Mouse (Mus musculus) forebrain, embryonic 13.5 days (tissue): ENCODE results near the gene Ubac2. TPM values are rescaled to one million over a fixed set of nuclear protein-coding genes. Genes with fewer than 3 reads are reported as not detected.
"Not testable (repeated sequence)": the region's sequence is repeated elsewhere in the genome, so short reads cannot be mapped to it uniquely, and the experiment has no call there.

ENCODE experiments used
- ATAC-seq: fragments of 200-750 bp; cut with Nextera tagmentation; 2 replicates; pipeline ENCODE4 v1.8.0; 2017
- H3K27ac ChIP-seq: fragments of 300-500 bp; sonication (generic); 2 replicates; pipeline ENCODE4 v1.5.1; 2015; ENCODE audit warnings: inconsistent platforms, mild to moderate bottlenecking, moderate library complexity
- H3K27me3 ChIP-seq: fragments of 300-500 bp; sonication (generic); 2 replicates; pipeline ENCODE4 v1.6.1; 2015; ENCODE audit warnings: mild to moderate bottlenecking, inconsistent platforms
- H3K36me3 ChIP-seq: fragments of 300-500 bp; sonication (generic); 2 replicates; pipeline ENCODE4 v1.6.1; 2015; ENCODE audit warnings: mild to moderate bottlenecking, inconsistent platforms; ENCODE audit not compliant: poor library complexity, severe bottlenecking
- H3K4me1 ChIP-seq: fragments of 300-500 bp; sonication (generic); 2 replicates; pipeline ENCODE4 v1.6.1; 2015; ENCODE audit warnings: inconsistent platforms
- H3K4me2 ChIP-seq: fragments of 300-500 bp; sonication (generic); 2 replicates; pipeline ENCODE4 v1.6.1; 2015; ENCODE audit warnings: inconsistent platforms, mild to moderate bottlenecking, moderate library complexity
- H3K4me3 ChIP-seq: fragments of 300-500 bp; sonication (generic); 2 replicates; pipeline ENCODE4 v1.5.1; 2015; ENCODE audit warnings: mild to moderate bottlenecking, inconsistent platforms
- H3K9ac ChIP-seq: fragments of 300-500 bp; sonication (generic); 2 replicates; pipeline ENCODE4 v1.6.1; 2015; ENCODE audit warnings: mild to moderate bottlenecking, inconsistent platforms
- H3K9me3 ChIP-seq: fragments of 300-500 bp; sonication (generic); replicated peaks from 2 replicates; pipeline ENCODE4 v1.6.1; 2016; ENCODE audit warnings: inconsistent platforms
- WGBS: fragments of 180-500 bp; shearing (Covaris S2); methylation state at CpG from one replicate; pipeline ENCODE4 v1.1.7; 2015; 5-methylcytosine and 5-hydroxymethylcytosine counted together
- polyA plus RNA-seq: library from polyadenylated mRNA; unstranded; fragments of >200 nt; fragmentation: Nextera tagmentation; extraction: Ambion mirVana; gene quantifications from 2 replicates; pipeline ENCODE4 v1.2.1, GENCODE M21; 2015

The Ubac2 gene
- polyA plus RNA-seq: 56.4 and 63.6 TPM in 2 replicates

DNA sequence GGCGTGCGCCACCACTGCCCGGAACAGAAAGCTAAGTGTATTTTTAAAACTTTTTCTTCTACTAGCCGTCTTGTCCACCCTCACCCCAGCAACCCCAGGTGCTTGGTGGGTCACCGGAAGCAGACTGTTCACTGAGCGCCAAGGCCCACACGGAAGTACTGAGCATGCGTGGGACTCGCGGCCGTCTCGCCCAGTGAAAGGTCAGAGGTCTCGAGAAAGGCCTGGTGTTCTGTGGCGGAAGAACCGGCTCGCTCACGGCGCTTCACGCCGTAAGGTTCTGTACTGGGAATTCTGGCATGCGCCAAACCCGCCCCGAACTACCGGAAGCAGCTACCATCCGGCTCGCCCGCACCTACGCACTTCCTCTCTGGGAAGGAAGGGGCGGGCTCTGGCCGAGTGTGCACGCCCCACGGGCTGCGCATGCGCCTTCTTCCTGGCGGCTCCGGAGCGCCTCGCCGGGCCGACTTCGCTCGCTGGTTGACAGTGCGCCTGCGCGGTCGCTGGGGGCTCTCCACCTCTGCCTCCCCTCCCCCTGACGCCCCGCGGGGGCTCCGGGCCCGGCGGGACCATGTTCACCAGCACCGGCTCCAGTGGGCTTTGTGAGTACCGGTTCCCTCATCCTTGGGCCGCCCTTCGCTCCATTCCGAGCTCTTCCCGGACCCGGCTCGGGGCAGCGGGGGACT lies at the start of gene Ubac2:
TSS of gene Ubac2 (plus strand) at position 445 of the 683 bp plus-strand sequence.
- Histone ChIP-seq H3K4me2 (peak within 1 kb of the TSS; percentile 84), H3K27me3 (no peaks in the 10 kb centered on the region), H3K9me3 (no peaks in the 10 kb centered on the region), H3K36me3 (no peaks in the 10 kb centered on the region), H3K4me1 (peaks cover 26% of the 10 kb centered on the region), H3K9ac (peak within 1 kb of the TSS; percentile 84), H3K4me3 (peak within 1 kb of the TSS; percentile 71), H3K27ac (peak within 1 kb of the TSS; percentile 92)
- ATAC-seq: peak; percentile 99
- WGBS: under 1% methylated on average over 59 of the region's 61 CpGs

DNA sequence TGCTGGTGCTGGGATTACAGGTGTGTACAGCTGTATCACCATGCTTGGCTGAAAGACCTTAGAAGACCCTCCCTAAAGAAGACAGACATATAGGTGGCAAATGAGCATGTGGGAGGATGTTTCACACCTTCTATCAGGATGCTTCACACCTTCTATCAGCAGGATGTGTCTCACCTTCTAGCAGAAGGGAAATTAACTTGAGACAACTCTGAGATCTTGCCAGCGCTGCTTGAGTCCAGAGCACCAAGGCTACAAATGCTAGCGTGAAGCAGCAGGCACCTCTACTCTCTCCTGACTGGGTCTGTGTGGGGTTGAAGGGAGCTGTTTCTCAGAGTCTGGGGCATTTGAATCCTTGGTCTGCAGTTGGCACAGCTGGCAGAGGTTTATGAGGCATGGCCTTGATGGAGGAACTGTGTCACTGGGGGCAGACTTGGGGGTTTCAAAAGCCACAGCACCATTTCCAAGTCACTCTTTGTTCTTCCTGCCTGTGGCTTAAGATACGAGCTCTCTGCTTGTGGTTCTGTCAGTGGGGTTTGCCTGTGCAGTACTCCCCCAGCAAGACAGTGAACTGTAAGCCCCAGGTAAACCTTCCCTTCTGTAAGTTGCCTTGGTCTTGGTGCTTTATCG lies 48.5 kb upstream of the Ubac2 start:
- ATAC-seq: no peak
- Histone ChIP-seq H3K27ac (no peak overlapping the region), H3K9me3 (no peaks in the 10 kb centered on the region), H3K4me3 (no peak overlapping the region), H3K4me2 (no peak overlapping the region), H3K9ac (no peak overlapping the region), H3K36me3 (no peaks in the 10 kb centered on the region), H3K27me3 (no peaks in the 10 kb centered on the region), H3K4me1 (no peaks in the 10 kb centered on the region)
- 89% methylated on average over 4 of the region's 4 CpGs for WGBS

DNA sequence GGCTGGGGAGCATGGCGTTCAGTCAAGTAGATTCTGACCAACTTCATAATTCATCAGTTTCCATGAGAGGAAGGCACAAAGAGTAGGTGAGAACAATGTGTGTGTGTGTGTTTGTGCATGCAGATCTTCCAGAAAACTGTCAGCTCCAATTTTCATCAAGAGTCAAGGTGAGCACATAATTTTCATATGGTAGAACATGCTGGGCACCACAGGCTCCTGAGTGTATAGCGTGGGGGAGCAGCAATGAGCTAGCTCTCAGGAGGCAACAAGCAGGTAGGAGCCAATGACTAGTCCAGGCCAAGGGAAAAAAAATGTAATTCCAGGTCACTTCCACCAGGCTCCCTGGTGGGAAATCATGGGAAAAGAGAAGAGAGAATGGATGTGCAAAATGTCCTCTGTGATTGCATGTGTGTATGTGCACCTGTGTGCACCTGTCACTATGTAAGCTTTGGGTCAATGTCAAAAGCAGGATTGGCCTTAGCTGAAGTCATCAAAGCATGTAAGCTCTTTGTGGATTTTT lies 45.4 kb upstream of the Ubac2 start:
- H3K4me3 ChIP-seq: no peak overlapping the region
- ATAC-seq: no peak
- H3K9ac ChIP-seq: no peak overlapping the region
- H3K27ac ChIP-seq: no peak overlapping the region
- H3K9me3 ChIP-seq: 0 out of 2 replicates have a peak, but pooled peaks cover 1% of the 10 kb centered on the region
- WGBS: 96% methylated on average over 2 of the region's 2 CpGs
- H3K27me3 ChIP-seq: no peaks in the 10 kb centered on the region
- H3K36me3 ChIP-seq: no peaks in the 10 kb centered on the region
- no peaks in the 10 kb centered on the region for H3K4me1 ChIP-seq
- H3K4me2 ChIP-seq: no peak overlapping the region

DNA sequence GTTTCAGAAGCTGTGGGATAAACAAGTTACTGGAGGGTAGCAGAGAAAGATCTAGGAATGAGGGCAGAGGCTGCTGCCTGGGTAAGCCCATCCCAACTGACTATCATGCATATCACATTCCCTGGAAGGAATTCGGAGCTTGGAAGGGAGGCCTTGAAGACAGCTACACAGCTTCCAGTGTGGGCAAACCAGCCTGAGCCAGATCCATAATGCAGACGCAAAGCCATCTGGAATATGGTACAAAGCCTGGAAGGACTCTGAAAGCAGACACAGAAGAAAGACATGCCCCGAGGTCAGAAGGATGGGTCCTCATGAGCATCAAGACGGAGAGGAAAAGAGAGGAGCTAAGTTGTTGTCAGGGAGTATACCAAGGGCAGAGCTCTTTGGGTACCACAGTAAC lies 40.3 kb upstream of the Ubac2 start:
- Histone ChIP-seq H3K4me2 (no peak overlapping the region), H3K27me3 (no peaks in the 10 kb centered on the region), H3K27ac (no peak overlapping the region), H3K9me3 (peaks cover 13% of the 10 kb centered on the region), H3K4me1 (no peaks in the 10 kb centered on the region), H3K36me3 (no peaks in the 10 kb centered on the region), H3K4me3 (no peak overlapping the region), H3K9ac (no peak overlapping the region)
- no peak for ATAC-seq
- WGBS: 92% methylated on average over 4 of the region's 4 CpGs

DNA sequence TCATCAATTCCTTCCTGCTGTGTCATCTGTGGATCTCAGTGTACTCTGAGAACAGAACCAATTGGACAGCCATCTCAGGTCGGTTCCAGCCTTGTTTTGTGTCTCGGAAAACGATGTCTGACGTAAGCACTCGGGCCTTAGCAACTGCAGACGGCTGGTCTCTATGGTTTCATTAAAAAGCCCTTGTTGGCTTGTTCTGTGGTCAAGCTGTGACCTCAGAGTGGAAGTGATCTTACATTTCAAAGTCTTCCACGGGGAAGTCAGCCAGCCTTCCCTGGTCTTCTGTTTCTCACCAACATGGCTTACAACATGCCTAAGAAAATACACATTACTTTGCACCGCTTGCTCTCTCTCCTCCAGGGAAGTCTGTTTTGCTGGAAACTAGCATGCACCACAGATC lies 38.2 kb upstream of the Ubac2 start:
- H3K9me3 ChIP-seq: peaks cover 13% of the 10 kb centered on the region
- no peaks in the 10 kb centered on the region for H3K4me1 ChIP-seq
- no peak overlapping the region for H3K4me2 ChIP-seq
- no peaks in the 10 kb centered on the region for H3K36me3 ChIP-seq
- no peak overlapping the region for H3K27ac ChIP-seq
- H3K9ac ChIP-seq: no peak overlapping the region
- no peak for ATAC-seq
- H3K27me3 ChIP-seq: no peaks in the 10 kb centered on the region
- WGBS: 91% methylated on average over 8 of the region's 8 CpGs
- no peak overlapping the region for H3K4me3 ChIP-seq

DNA sequence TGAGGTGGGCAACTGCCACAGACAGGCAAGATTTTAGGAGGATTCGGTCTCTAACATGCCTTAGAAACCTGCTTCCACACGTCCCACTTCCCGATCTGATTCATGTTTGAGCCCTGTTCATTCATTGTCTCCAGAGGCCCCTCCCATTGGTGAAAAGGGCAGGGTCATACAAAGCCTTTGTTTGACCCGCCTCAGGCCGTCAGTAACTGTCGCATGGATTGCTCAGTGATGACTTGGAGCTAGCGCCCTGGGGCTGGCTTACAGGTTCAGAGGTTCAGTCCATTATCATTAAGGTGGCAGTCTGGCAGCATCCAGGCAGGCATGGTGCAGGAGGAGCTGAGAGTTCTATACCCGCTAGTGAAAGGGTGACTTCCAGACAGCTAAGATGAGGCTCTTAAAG lies 33.9 kb upstream of the Ubac2 start:
- 56% methylated on average over 8 of the region's 8 CpGs for WGBS
- H3K4me3 ChIP-seq: no peak overlapping the region
- no peaks in the 10 kb centered on the region for H3K27me3 ChIP-seq
- no peak overlapping the region for H3K27ac ChIP-seq
- no peaks in the 10 kb centered on the region for H3K4me1 ChIP-seq
- no peaks in the 10 kb centered on the region for H3K36me3 ChIP-seq
- H3K9ac ChIP-seq: no peak overlapping the region
- no peak for ATAC-seq
- H3K4me2 ChIP-seq: no peak overlapping the region
- no peaks in the 10 kb centered on the region for H3K9me3 ChIP-seq

DNA sequence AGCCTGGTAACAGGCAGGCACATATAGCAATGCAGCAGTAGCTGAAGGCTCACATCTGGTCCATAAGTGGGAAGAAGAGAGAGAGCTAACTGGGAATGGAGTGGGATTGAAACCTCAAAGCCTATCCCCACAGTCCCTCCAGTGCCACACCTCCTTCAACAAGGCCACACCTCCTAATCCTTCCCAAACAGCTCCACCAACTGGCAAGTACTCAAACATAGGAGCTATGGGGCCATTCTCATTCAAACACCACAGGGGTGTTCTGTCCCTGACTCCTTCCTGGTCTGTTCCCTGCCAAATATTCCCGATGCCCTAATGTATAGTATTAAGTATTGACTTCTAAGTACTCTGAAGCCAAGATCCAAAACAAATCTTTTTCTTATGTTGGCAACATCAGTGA lies 27.2 kb upstream of the Ubac2 start:
- Histone ChIP-seq H3K4me1 (no peaks in the 10 kb centered on the region), H3K4me3 (no peak overlapping the region), H3K36me3 (no peaks in the 10 kb centered on the region), H3K9me3 (no peaks in the 10 kb centered on the region), H3K27ac (no peak overlapping the region), H3K9ac (no peak overlapping the region), H3K4me2 (no peak overlapping the region), H3K27me3 (no peaks in the 10 kb centered on the region)
- no peak for ATAC-seq
- 89% methylated on average over 1 of the region's 1 CpGs for WGBS

DNA sequence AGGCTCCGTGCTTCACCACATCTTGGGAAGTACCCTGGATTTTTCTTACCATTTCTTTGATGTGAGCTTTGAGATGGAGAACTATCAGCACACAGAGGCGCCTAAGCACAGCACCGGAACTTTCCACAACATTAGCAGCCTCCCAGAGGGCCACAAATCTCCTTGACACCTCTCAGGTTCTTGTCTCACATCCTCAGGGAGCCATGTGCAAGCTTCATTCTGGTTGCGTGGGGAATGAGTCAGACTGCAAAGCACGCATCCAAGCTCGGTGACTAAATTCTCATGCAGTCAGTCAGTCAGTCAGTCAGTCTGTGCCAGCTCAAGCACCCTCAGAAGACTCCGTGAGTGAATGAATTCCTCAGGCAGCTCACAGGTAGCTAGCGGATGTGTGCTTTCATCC lies 25.9 kb upstream of the Ubac2 start:
- no peak for ATAC-seq
- H3K27ac ChIP-seq: no peak overlapping the region
- no peak overlapping the region for H3K4me3 ChIP-seq
- H3K4me1 ChIP-seq: no peaks in the 10 kb centered on the region
- H3K36me3 ChIP-seq: no peaks in the 10 kb centered on the region
- H3K27me3 ChIP-seq: no peaks in the 10 kb centered on the region
- H3K9me3 ChIP-seq: no peaks in the 10 kb centered on the region
- H3K4me2 ChIP-seq: no peak overlapping the region
- WGBS: 88% methylated on average over 8 of the region's 8 CpGs
- H3K9ac ChIP-seq: no peak overlapping the region

DNA sequence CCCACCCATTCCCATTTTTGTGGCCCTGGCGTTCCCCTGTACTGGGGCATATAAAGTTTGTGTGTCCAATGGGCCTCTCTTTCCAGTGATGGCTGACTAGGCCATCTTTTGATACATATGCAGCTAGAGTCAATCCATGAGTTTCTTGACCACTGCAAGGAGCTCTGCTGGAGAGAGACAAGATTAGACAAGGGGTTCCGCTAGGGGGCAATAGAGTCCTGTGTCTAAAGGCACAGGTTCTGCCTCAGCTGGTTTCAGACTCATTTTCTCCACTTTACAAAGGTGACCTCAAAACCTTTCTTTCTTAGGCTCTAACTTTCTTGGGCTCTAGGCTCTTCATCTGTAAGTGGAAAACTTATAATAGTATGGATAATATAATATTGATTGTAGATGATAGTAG lies 13.3 kb upstream of the Ubac2 start:
- H3K27ac ChIP-seq, H3K9me3 ChIP-seq, H3K4me1 ChIP-seq, H3K9ac ChIP-seq, H3K4me2 ChIP-seq, H3K4me3 ChIP-seq, H3K36me3 ChIP-seq, H3K27me3 ChIP-seq: not testable (repeated sequence)
- 11% methylated on average over 2 of the region's 2 CpGs for WGBS
- 0 out of 2 replicates have a peak, but pooled peaks have one; percentile 51 for ATAC-seq

DNA sequence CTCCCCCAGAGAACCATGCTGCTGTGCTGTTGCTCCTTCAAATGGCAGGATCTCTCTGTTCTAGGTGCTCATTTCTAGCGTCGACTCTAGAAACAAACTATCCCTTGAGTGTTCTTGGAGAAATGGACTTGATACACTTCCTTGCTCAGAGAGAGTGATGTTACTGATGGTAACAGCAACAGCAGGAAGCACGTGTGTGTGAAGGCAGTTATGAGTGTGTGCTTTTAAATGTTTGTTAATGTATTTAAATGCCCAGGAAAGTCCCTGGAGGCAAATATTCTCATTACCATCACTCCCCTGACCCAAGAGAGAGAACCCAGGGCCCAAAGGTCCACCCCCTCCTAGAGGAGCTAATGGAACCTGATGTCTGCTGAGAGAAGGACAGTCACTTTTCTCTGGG lies 11.8 kb upstream of the Ubac2 start:
- Histone ChIP-seq H3K4me3 (no peak overlapping the region), H3K9me3 (no peaks in the 10 kb centered on the region), H3K4me1 (peaks cover 7% of the 10 kb centered on the region), H3K27me3 (0 out of 2 replicates have a peak, but pooled peaks cover 4% of the 10 kb centered on the region), H3K27ac (no peak overlapping the region), H3K36me3 (no peaks in the 10 kb centered on the region), H3K9ac (no peak overlapping the region), H3K4me2 (no peak overlapping the region)
- WGBS: 83% methylated on average over 3 of the region's 3 CpGs
- no peak for ATAC-seq

DNA sequence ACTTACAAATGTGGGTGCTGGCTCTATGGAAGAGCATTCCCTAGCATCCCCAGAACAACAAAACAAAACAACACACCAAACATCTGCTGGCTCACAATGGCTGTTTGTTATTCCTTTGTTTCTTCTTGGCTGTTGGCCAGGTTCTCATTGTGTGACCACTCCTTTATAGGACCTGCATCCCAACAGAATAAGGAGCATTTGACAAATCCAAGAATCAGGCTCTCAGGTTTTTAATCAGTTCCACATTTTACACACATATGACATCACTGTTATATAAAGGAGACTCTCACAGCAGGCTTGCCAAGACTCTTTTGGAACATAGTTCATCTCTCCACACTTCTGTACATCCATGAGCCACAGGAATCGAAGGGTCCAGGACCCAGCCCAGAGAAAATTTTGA lies 9.3 kb upstream of the Ubac2 start:
- Histone ChIP-seq H3K27me3 (no peaks in the 10 kb centered on the region; the same call in 1 of the 2 replicates), H3K4me2 (no peak overlapping the region), H3K4me3 (no peak overlapping the region), H3K9me3 (no peaks in the 10 kb centered on the region), H3K36me3 (no peaks in the 10 kb centered on the region), H3K27ac (no peak overlapping the region), H3K4me1 (peaks cover 7% of the 10 kb centered on the region), H3K9ac (no peak overlapping the region)
- no peak for ATAC-seq
- WGBS: 67% methylated on average over 1 of the region's 1 CpGs

DNA sequence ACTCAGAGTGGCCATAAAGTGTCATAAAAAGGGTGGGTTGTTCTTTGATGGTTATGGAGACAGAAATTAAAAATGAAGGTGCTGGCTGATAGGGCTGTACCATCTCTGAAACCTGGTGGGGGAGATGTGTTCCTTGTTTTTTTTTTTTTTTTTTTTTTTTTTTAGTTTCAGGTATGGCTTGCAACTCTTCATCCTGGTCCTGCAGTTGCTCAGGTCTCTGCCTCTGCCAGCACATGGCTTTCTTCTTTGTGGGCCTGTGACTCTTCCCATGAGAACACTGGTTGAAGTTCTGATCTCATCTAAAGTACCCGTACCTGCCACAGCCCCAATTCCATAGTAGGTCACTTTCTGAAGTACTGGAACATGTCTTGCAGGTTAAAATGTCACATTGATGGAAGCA lies 5.7 kb upstream of the Ubac2 start:
- Histone ChIP-seq H3K27ac (no peak overlapping the region), H3K4me1 (peaks cover 11% of the 10 kb centered on the region), H3K9me3 (no peaks in the 10 kb centered on the region), H3K36me3 (no peaks in the 10 kb centered on the region), H3K4me2 (no peak overlapping the region), H3K9ac (no peak overlapping the region), H3K4me3 (no peak overlapping the region), H3K27me3 (no peaks in the 10 kb centered on the region; the same call in 1 of the 2 replicates)
- ATAC-seq: no peak
- WGBS: 90% methylated on average over 1 of the region's 1 CpGs
